Mouse (Mus musculus) CH12.LX (cell line): ENCODE results near the gene Ugt1a10. TPM values are rescaled to one million over a fixed set of nuclear protein-coding genes. Genes with fewer than 3 reads are reported as not detected.

Experiments
- DNase-seq: peaks from one replicate; pipeline ENCODE4 v3.0.0-alpha.2; 2013; ENCODE audit errors: extremely low read depth
- H3K27ac ChIP-seq: 2 replicates; pipeline ENCODE4 v1.5.1; 2012; ENCODE audit warnings: low read depth, mild to moderate bottlenecking, control low read depth, moderate library complexity; ENCODE audit not compliant: insufficient read depth
- H3K27me3 ChIP-seq: replicated peaks from 2 replicates; pipeline ENCODE3; 2012; ENCODE audit warnings: inconsistent platforms
- H3K36me3 ChIP-seq, 2 experiments: replicated peaks in 1 of 2; 2 replicates each; pipeline versions ENCODE3 to v1.6.1; 2012; ENCODE audit warnings: inconsistent platforms in 1 of 2, low read length in 1 of 2, mild to moderate bottlenecking in 1 of 2, mixed read lengths in 1 of 2, moderate library complexity in 1 of 2; ENCODE audit not compliant: control insufficient read depth in 1 of 2, insufficient read depth in 1 of 2
- H3K4me1 ChIP-seq, 2 experiments: 2 replicates each; pipeline ENCODE4 v1.6.1; 2012; ENCODE audit warnings: inconsistent platforms in 1 of 2, moderate library complexity in 1 of 2; ENCODE audit not compliant: insufficient read depth in 2 of 2, control insufficient read depth in 1 of 2
- H3K4me2 ChIP-seq: 2 replicates; pipeline ENCODE4 v1.6.1; 2012; ENCODE audit warnings: low read depth, mild to moderate bottlenecking, control low read depth; ENCODE audit not compliant: poor library complexity, insufficient read depth, severe bottlenecking
- H3K4me3 ChIP-seq, 3 experiments: fragments of 150-350 bp in 1 of 3; sonication (generic) in 1 of 3; replicated peaks in 1 of 3; 2 replicates each; pipeline versions ENCODE3 to v1.5.1; 2011 to 2012; ENCODE audit warnings: low read depth in 2 of 3, low read length in 2 of 3, mild to moderate bottlenecking in 2 of 3, moderate library complexity in 2 of 3, control low read depth in 1 of 3, improper control_type of control experiment in 1 of 3, inconsistent platforms in 1 of 3, mixed read lengths in 1 of 3; ENCODE audit not compliant: poor library complexity in 1 of 3
- H3K79me2 ChIP-seq: replicated peaks from 2 replicates; pipeline ENCODE4 v1.6.1; 2012; ENCODE audit warnings: mild to moderate bottlenecking, moderate library complexity; ENCODE audit not compliant: control insufficient read depth, poor library complexity, insufficient read depth, severe bottlenecking; ENCODE audit errors: extremely low read depth
- H3K9ac ChIP-seq: 2 replicates; pipeline ENCODE4 v1.6.1; 2012; ENCODE audit warnings: low read depth, mild to moderate bottlenecking, control low read depth, moderate library complexity; ENCODE audit not compliant: insufficient read depth
- H3K9me3 ChIP-seq: replicated peaks from 2 replicates; pipeline ENCODE3; 2012; ENCODE audit warnings: low read length, inconsistent platforms, mixed read lengths
- BHLHE40 ChIP-seq: IDR thresholded peaks from 2 replicates; pipeline ENCODE4 v1.6.1; 2011; ENCODE audit warnings: mild to moderate bottlenecking, low read depth, low read length, improper control_type of control experiment
- CHD2 ChIP-seq: IDR thresholded peaks from 2 replicates; pipeline ENCODE4 v1.6.1; 2011; ENCODE audit warnings: low read length, improper control_type of control experiment
- CTCF ChIP-seq, 2 experiments: IDR thresholded peaks in 1 of 2; conservative IDR thresholded peaks in 1 of 2; 2 replicates each; pipeline ENCODE4 v1.5.1; 2011 to 2012; ENCODE audit warnings: low read depth in 2 of 2, low read length in 2 of 2, improper control_type of control experiment in 1 of 2, inconsistent platforms in 1 of 2, mild to moderate bottlenecking in 1 of 2, moderate library complexity in 1 of 2
- E2F4 ChIP-seq: IDR thresholded peaks from 2 replicates; pipeline ENCODE4 v1.6.1; 2011; ENCODE audit warnings: low read depth, low read length, improper control_type of control experiment; ENCODE audit not compliant: insufficient replicate concordance
- GABPA ChIP-seq: IDR thresholded peaks from 2 replicates; pipeline ENCODE4 v1.6.1; 2012; ENCODE audit warnings: low read depth, low read length, improper control_type of control experiment, inconsistent platforms; ENCODE audit not compliant: insufficient replicate concordance
- JUND ChIP-seq: conservative IDR thresholded peaks from 2 replicates; pipeline ENCODE4 v1.6.1; 2011; ENCODE audit warnings: low read depth, low read length, improper control_type of control experiment
- MAFK ChIP-seq: IDR thresholded peaks from 2 replicates; pipeline ENCODE4 v1.6.1; 2011; ENCODE audit warnings: low read length, improper control_type of control experiment; ENCODE audit not compliant: insufficient replicate concordance
- MAZ ChIP-seq: IDR thresholded peaks from 2 replicates; pipeline ENCODE4 v1.6.1; 2012; ENCODE audit warnings: low read depth, mild to moderate bottlenecking, inconsistent platforms, low read length, improper control_type of control experiment, moderate library complexity
- MEF2A ChIP-seq: IDR thresholded peaks from 2 replicates; pipeline ENCODE4 v1.6.1; 2014; ENCODE audit warnings: low read depth, mild to moderate bottlenecking, inconsistent platforms, low read length, improper control_type of control experiment, borderline replicate concordance
- MXI1 ChIP-seq: IDR thresholded peaks from 2 replicates; pipeline ENCODE4 v1.6.1; 2011; ENCODE audit warnings: mild to moderate bottlenecking, low read depth, low read length, improper control_type of control experiment
- NELFE ChIP-seq: IDR thresholded peaks from 2 replicates; pipeline ENCODE4 v1.6.1; 2011; ENCODE audit warnings: low read depth, low read length, improper control_type of control experiment
- PAX5 ChIP-seq: IDR thresholded peaks from 2 replicates; pipeline ENCODE4 v1.6.1; 2012; ENCODE audit warnings: low read length, inconsistent platforms, mixed read lengths
- POLR2A ChIP-seq: IDR thresholded peaks from 2 replicates; pipeline ENCODE4 v1.6.1; 2011; ENCODE audit warnings: low read depth, mild to moderate bottlenecking, improper control_type of control experiment, low read length
- RCOR1 ChIP-seq: conservative IDR thresholded peaks from 2 replicates; pipeline ENCODE4 v1.6.1; 2012; ENCODE audit warnings: low read depth, mild to moderate bottlenecking, inconsistent platforms, low read length, improper control_type of control experiment
- TBP ChIP-seq: conservative IDR thresholded peaks from 2 replicates; pipeline ENCODE4 v1.6.1; 2011; ENCODE audit warnings: low read depth, low read length, improper control_type of control experiment
- TCF12 ChIP-seq: IDR thresholded peaks from 2 replicates; pipeline ENCODE4 v1.6.1; 2014; ENCODE audit warnings: low read depth, mild to moderate bottlenecking, inconsistent platforms, low read length, improper control_type of control experiment
- UBTF ChIP-seq: IDR thresholded peaks from 2 replicates; pipeline ENCODE4 v1.6.1; 2012; ENCODE audit warnings: low read depth, mild to moderate bottlenecking, inconsistent platforms, low read length, improper control_type of control experiment, moderate library complexity
- USF2 ChIP-seq: conservative IDR thresholded peaks from 2 replicates; pipeline ENCODE4 v1.6.1; 2011; ENCODE audit warnings: low read depth, low read length, improper control_type of control experiment
- ZKSCAN1 ChIP-seq: IDR thresholded peaks from 2 replicates; pipeline ENCODE4 v1.6.1; 2012; ENCODE audit warnings: low read depth, inconsistent platforms, low read length, improper control_type of control experiment, borderline replicate concordance
- ZMIZ1 ChIP-seq: IDR thresholded peaks from 2 replicates; pipeline ENCODE4 v1.6.1; 2012; ENCODE audit warnings: low read depth, mild to moderate bottlenecking, inconsistent platforms, low read length, improper control_type of control experiment
- dilution Hi-C: fragments of 300-500 bp; cut with MboI; formaldehyde crosslinking; loops from 2 replicates; pipeline ENCODE4 v1.14.3; 2020; ENCODE audit warnings: low sequenced_read_pairs; ENCODE audit not compliant: extremely low pct_unique_long_range_greater_than_20kb, extremely low pct_ligation_motif_present
- in situ Hi-C: fragments of 300-500 bp; cut with MboI; formaldehyde crosslinking; loops from 3 replicates; pipeline ENCODE4 v1.14.3; 2019; ENCODE audit warnings: low sequenced_read_pairs, low pct_ligation_motif_present, low pct_unique_long_range_greater_than_20kb, mixed read lengths
- polyA plus RNA-seq: library from polyadenylated mRNA; unstranded; fragments of >175 nt; gene quantifications from 2 replicates; pipeline ENCODE4 v1.2.1, GENCODE M21; 2012; ENCODE audit warnings: low read depth; ENCODE audit not compliant: insufficient read length
- total RNA-seq, 2 experiments: library from RNA; depleted of rRNA; stranded (reverse); fragments of 300-350 nt in 1 of 2; fragments of >200 nt in 1 of 2; gene quantifications; 2 replicates each; pipeline ENCODE4 v1.2.3; 2012 to 2014

Ugt1a10 gene
- total and polyA plus RNA-seq, 3 experiments, result not detected

- Histone ChIP-seq H3K27ac (no peak overlapping the region), H3K4me1 (no peaks in the 10 kb centered on the region)
Measured at GRCm38 (mm10) chr1:88216551-88216950, 161.4 kb downstream of the Ugt1a10 start.

GRCm38 (mm10) chr1:88217144-88217543, 162.0 kb downstream of the Ugt1a10 start:
- Histone ChIP-seq H3K27me3 (no peaks in the 10 kb centered on the region), H3K27ac (no peak overlapping the region), H3K4me2 (no peak overlapping the region), H3K9me3 (peaks cover 78% of the 10 kb centered on the region), H3K4me1 (no peaks in the 10 kb centered on the region), H3K79me2 (no peaks in the 10 kb centered on the region), H3K36me3 (no peaks in the 10 kb centered on the region), H3K4me3 (no peak overlapping the region), H3K9ac (no peak overlapping the region)
- dilution Hi-C loops, result no loop called here
- TF ChIP-seq CTCF (conservative IDR thresholded peaks at IDR 0.05 in 1 of 2, IDR thresholded peaks at IDR 0.05 in 1 of 2; ENCODE audit: low read depth in 2 of 2, low read length in 2 of 2), result peak in 1 of 2 experiments; percentile 46; a peak in 2 of 4 replicates
- no peak for TF ChIP-seq PAX5
- no peak for TF ChIP-seq GABPA
- TF ChIP-seq ZMIZ1, result peak; percentile 41; the same call in 1 of the 2 replicates
- TF ChIP-seq RCOR1, result peak; percentile 55; the same call in 1 of the 2 replicates
- 0 out of 2 replicates have a peak, but pooled peaks have one; percentile 17 for TF ChIP-seq BHLHE40
- TF ChIP-seq MAZ, result no peak
- 0 out of 2 replicates have a peak, but pooled peaks have one; percentile 10 for TF ChIP-seq NELFE
- TF ChIP-seq CHD2, result 0 out of 2 replicates have a peak, but pooled peaks have one; percentile 22
- TF ChIP-seq MXI1, result peak; percentile 45; the same call in 1 of the 2 replicates
- TF ChIP-seq JUND, result no peak
- TF ChIP-seq UBTF, result no peak
- peak; percentile 7 for DNase-seq
- in situ Hi-C loops, result no loop called here

More at GRCm38 (mm10) chr1:88216551-88216950, 161.4 kb downstream of the Ugt1a10 start:
- no peak overlapping the region for H3K9ac ChIP-seq
- dilution Hi-C loops (no loop called here), in situ Hi-C loops (no loop called here)
- no peaks in the 10 kb centered on the region for H3K36me3 ChIP-seq
- H3K9me3 ChIP-seq, result peaks cover 84% of the 10 kb centered on the region
- no peak overlapping the region for H3K4me3 ChIP-seq
- no peaks in the 10 kb centered on the region for H3K27me3 ChIP-seq
- TF ChIP-seq MAFK, result no peak
- TF ChIP-seq ZKSCAN1, result no peak
- DNase-seq, result peak; percentile 2
- no peaks in the 10 kb centered on the region for H3K79me2 ChIP-seq
- H3K4me2 ChIP-seq, result no peak overlapping the region

- Histone ChIP-seq H3K9me3 (peaks cover 74% of the 10 kb centered on the region), H3K4me2 (no peak overlapping the region), H3K9ac (no peak overlapping the region), H3K27ac (no peak overlapping the region), H3K4me1 (no peaks in the 10 kb centered on the region), H3K4me3 (no peak overlapping the region)
- dilution Hi-C loops, result no loop called here
- peak; percentile 7 for DNase-seq
- TF ChIP-seq MXI1 (no peak), E2F4 (no peak), TBP (no peak), UBTF (no peak), GABPA (no peak), RCOR1 (no peak), NELFE (no peak), TCF12 (no peak), MAZ (no peak), MEF2A (no peak), USF2 (no peak), POLR2A (no peak)
- TF ChIP-seq, all 38 proteins: peak for 0
- Histone ChIP-seq H3K27me3 (no peaks in the 10 kb centered on the region), H3K36me3 (no peaks in the 10 kb centered on the region), H3K79me2 (no peaks in the 10 kb centered on the region)
- in situ Hi-C loops, result no loop called here
Measured at GRCm38 (mm10) chr1:88217576-88217975, 162.4 kb downstream of the Ugt1a10 start.
